Mouse (Mus musculus) gastrocnemius, postnatal 10 days (tissue): ENCODE data around the gene Btd. TPM values are rescaled to one million over a fixed set of nuclear protein-coding genes. Genes with fewer than 3 reads are reported as not detected.
"Not testable (repeated sequence)": the region's sequence is repeated elsewhere in the genome, so short reads cannot be mapped to it uniquely, and the experiment has no call there.

Experiments used
- DNase-seq: peaks from one replicate; pipeline ENCODE4 v3.0.0; 2021; ENCODE audit warnings: mixed read lengths
- long read RNA-seq, 2 experiments: library from polyadenylated mRNA; stranded (forward); transcript quantifications; one replicate each; pipeline ENCODE4 v2.0.0; 2021
- total RNA-seq, 2 experiments: library from RNA; stranded (reverse); gene quantifications; 2 replicates each; pipeline ENCODE4 v1.2.3; 2021

The Btd gene
- 10 to 100 TPM; 11.0 to 11.1 TPM for total RNA-seq
- long read RNA-seq, experiment 1, transcript Btd-201 (4 exons, 2,324 nt) = major isoform, 15 of 23 reads
- long read RNA-seq, experiment 1, partial matches to known transcripts = 5 of 23 reads
- long read RNA-seq, experiment 1, other reads (novel, unspliced or antisense) = 3 of 23 reads
- long read RNA-seq, experiment 2, transcript Btd-201 (4 exons, 2,324 nt) = major isoform, 9 of 16 reads
- long read RNA-seq, experiment 2, partial matches to known transcripts = 4 of 16 reads
- long read RNA-seq, experiment 2, other reads (novel, unspliced or antisense) = 2 of 16 reads

GRCm38 (mm10) chr14:31640890-31641505, at the start of gene Btd, which contains the start of gene Hacl1:
Gene Btd, plus strand, starts transcription at chr14:31641028.
Gene Hacl1, minus strand, starts transcription at chr14:31641286.
- peak; percentile 76 for DNase-seq

GRCm38 (mm10) chr14:31591243-31591642, 49.6 kb upstream of the Btd start, which contains the start of gene Colq:
Gene Colq, minus strand, starts transcription at chr14:31591343.
- no peak for DNase-seq

GRCm38 (mm10) chr14:31593036-31593435, 47.8 kb upstream of the Btd start:
- no peak for DNase-seq

- no peak for DNase-seq
Observed at GRCm38 (mm10) chr14:31594693-31595092, 46.1 kb upstream of the Btd start.

GRCm38 (mm10) chr14:31596408-31596807, 44.4 kb upstream of the Btd start:
- no peak for DNase-seq

- no peak for DNase-seq
Observed at GRCm38 (mm10) chr14:31597446-31597845, 43.4 kb upstream of the Btd start.

GRCm38 (mm10) chr14:31601908-31602615, 38.8 kb upstream of the Btd start:
- DNase-seq = no peak

GRCm38 (mm10) chr14:31602616-31602979, 38.2 kb upstream of the Btd start:
- not testable (repeated sequence) for DNase-seq

GRCm38 (mm10) chr14:31604916-31605315, 35.9 kb upstream of the Btd start:
- no peak for DNase-seq

GRCm38 (mm10) chr14:31605514-31605913, 35.3 kb upstream of the Btd start:
- DNase-seq = no peak

GRCm38 (mm10) chr14:31611986-31612385, 28.8 kb upstream of the Btd start:
- no peak for DNase-seq

GRCm38 (mm10) chr14:31613671-31614070, 27.2 kb upstream of the Btd start:
- no peak for DNase-seq

GRCm38 (mm10) chr14:31617204-31617603, 23.6 kb upstream of the Btd start:
- DNase-seq = no peak

- no peak for DNase-seq
Observed at GRCm38 (mm10) chr14:31617997-31618396, 22.8 kb upstream of the Btd start.

- DNase-seq = no peak
Observed at GRCm38 (mm10) chr14:31620591-31621223, 20.1 kb upstream of the Btd start.

- no peak for DNase-seq
Observed at GRCm38 (mm10) chr14:31622748-31623147, 18.1 kb upstream of the Btd start.

- DNase-seq = no peak
Observed at GRCm38 (mm10) chr14:31630677-31631076, 10.2 kb upstream of the Btd start.

- peak; percentile 30 for DNase-seq
Observed at GRCm38 (mm10) chr14:31640346-31640889, 410 bp upstream of the Btd start, which contains the start of gene Gm49387. Gene Gm49387, minus strand, starts transcription at chr14:31640878.

- DNase-seq = no peak
Observed at GRCm38 (mm10) chr14:31641506-31642155, 803 bp downstream of the Btd start.

- DNase-seq = no peak
Observed at GRCm38 (mm10) chr14:31644183-31644830, 3.5 kb downstream of the Btd start.

- DNase-seq = no peak
Observed at GRCm38 (mm10) chr14:31644931-31645547, 4.2 kb downstream of the Btd start.
